Mouse (Mus musculus): Measurements from ENCODE around the gene Cacna1h.
A peak's percentile ranks its signal among the peaks of the same experiment; 100 is the strongest.

Cacna1h gene

GRCm38 (mm10) chr17:25445841-25446240, 12.3 kb upstream of the Cacna1h start:
- no peak for DNase-seq (ENCODE audit: extremely low spot score, low spot score)

GRCm38 (mm10) chr17:25445074-25445473, 11.5 kb upstream of the Cacna1h start:
- no peak for DNase-seq (ENCODE audit: extremely low spot score, low spot score)

- no peak for DNase-seq (ENCODE audit: extremely low spot score, low spot score)
Measured at GRCm38 (mm10) chr17:25442889-25443288, 9.3 kb upstream of the Cacna1h start.

DNA sequence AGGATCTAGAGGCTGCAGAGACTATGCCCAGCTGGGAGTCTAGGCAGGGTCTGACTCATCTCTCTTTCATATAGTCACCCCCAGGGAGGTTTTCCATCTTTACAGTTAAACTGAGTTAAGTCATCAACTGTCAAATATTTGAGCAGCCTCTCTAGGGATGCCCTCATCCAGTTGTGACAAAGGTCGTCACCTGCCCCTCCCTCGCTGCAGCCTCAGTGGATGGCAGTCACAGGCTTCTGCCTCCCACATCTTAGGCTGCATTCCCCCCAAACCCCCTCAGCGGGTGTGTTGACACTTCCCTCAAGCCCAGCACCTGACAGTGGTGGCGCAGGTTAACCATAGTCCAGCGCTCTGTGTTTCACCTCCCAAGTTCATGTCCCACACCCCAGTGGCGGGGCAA, 7.8 kb upstream of the Cacna1h start:
- no peak for DNase-seq (ENCODE audit: extremely low spot score, low spot score)

- DNase-seq (ENCODE audit: extremely low spot score, low spot score) = no peak
Measured at GRCm38 (mm10) chr17:25433223-25433616, 363 bp downstream of the Cacna1h start.

DNA sequence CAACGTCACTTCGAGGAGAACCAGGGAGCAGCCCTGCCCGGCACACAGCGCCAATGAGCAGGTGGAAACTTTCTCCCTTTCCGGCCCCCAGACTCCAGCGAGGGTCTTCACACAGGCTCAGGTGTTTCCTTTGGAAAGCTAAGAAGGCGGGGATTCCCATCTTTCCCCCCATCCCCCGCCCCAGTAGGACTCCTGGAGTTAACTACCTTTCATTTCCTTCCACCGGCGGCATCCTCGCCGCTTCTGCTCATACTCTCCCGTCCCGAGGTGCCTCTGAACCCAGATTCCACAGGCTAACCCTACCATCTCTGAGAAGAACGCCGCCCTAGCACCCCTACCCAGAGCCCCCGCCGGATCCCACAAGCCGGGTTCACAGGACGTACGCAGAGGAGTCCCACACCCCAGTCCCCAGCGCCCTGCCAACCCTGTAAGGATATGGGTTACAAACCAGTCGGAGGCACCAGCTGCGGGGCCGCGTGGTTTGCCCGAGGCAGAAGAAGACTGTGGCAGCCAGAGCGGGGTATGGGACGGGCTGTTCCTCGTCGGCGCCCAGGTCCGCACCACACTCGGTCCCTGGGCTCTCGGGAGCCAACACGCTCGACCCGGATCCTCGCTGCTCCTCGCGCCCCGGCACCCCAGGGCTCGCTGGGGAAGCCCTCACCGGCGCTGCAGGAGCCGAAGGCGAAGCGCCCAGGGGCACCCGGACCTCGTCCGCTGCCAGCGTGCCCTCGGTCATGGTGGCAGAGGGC, 976 bp downstream of the Cacna1h start:
- peak; percentile 61 for DNase-seq (ENCODE audit: extremely low spot score, low spot score)

DNA sequence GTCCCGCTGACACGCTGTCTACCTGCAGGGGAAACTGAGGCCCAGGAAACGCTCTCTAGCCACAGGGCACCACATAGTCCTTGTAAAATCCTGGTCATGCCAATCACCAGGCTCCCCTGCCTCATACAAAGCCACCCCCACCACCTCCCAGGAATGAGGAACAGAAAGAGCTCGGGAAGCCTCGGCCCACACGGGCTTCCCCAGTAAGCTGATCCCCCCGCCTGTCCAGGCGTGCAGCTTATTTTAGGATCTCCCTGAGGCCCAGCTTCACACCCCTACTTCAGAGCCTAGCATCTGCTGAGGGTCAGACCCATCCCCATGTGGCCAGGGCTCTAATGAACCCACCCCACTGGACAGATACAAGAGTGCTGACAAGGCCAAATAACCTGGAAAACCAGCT, 3.0 kb downstream of the Cacna1h start:
- no peak for DNase-seq (ENCODE audit: extremely low spot score, low spot score)

DNA sequence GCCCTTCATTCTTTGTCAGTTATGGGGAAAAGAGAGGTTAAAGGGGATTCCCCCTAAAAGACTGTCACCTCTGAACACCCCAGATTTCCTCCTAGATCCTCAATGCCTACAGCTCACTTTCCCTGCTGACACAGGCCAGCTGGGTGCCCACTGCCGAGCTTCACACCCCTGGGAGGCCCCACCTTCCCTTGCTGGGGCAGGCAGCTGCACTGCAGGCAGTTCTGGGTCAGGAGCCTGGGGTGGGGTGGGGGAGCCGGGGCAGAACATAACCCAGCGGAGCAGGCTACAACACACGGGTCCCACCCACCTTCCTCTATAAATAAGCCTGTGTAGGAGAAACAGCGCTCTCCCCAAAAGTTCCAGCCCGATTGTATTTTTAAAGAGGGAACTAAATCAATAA, 3.7 kb downstream of the Cacna1h start:
- DNase-seq (ENCODE audit: extremely low spot score, low spot score) = no peak

GRCm38 (mm10) chr17:25429240-25429639, 4.3 kb downstream of the Cacna1h start:
- no peak for DNase-seq (ENCODE audit: extremely low spot score, low spot score)

GRCm38 (mm10) chr17:25427441-25427840, 6.1 kb downstream of the Cacna1h start:
- DNase-seq (ENCODE audit: extremely low spot score, low spot score) = peak; percentile 31

DNA sequence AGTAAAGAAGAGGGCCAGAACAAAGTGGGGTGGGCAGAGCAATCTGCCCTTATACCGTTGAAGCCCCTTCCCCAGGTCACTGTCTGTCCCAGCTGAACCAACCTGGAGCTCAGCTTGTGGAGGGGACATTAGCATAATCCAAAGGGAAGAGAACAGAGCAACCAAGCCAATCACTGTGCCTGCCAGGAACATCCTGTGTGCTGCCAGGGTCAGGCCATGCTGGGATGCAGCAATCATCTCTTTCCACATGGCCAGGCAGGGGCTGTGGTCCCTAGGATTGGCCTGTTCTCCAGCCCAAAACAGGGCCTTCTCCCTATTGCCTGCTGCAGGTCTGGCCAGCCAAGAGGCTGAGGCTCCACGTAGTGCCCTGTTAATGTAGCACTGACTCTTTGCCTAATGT, 7.6 kb downstream of the Cacna1h start:
- DNase-seq (ENCODE audit: extremely low spot score, low spot score) = no peak

GRCm38 (mm10) chr17:25424526-25425080, 9.0 kb downstream of the Cacna1h start:
- no peak for DNase-seq (ENCODE audit: extremely low spot score, low spot score)

DNA sequence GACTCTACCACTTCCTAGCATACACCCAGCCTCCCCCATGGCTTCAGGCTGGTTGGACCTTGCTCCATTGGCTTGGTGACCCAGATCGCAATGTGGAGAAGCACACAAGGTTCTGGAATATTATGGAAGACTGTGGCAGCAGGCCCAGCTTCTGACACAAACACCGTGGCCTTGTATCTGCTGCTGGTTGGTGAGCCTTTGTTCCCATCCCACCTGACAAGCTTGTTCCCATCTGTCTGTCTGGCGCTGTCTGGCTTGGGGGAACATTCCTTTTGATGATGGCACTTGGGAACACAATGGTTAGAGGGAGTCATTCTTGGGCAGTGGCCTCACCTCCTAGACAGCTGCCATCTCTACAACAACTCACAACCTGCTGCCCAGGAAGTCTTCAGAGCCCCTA, 12.6 kb downstream of the Cacna1h start:
- no peak for DNase-seq (ENCODE audit: extremely low spot score, low spot score)

GRCm38 (mm10) chr17:25418926-25419325, 14.7 kb downstream of the Cacna1h start:
- DNase-seq (ENCODE audit: extremely low spot score, low spot score) = no peak

GRCm38 (mm10) chr17:25417990-25418389, 15.6 kb downstream of the Cacna1h start:
- DNase-seq (ENCODE audit: extremely low spot score, low spot score) = no peak

DNA sequence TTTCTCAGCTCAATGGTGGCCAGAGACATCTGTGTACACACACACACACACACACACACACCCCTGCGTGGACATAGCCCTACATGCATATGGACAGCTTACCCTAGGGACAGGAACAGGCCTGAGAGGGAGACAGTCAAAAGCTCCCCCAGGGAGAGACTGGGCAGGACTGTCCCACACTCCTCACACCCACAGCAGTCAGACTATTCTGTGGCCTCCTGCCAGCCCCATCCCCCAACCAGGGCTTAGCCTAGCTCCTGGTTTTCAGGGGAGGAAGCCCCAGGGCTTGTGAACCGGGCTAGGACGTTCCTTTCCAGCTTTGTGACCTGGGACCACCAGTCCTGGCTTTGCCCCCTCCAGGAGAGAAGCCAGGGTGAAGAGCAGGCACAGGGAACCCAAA, 17.4 kb downstream of the Cacna1h start:
- DNase-seq (ENCODE audit: extremely low spot score, low spot score) = no peak

DNA sequence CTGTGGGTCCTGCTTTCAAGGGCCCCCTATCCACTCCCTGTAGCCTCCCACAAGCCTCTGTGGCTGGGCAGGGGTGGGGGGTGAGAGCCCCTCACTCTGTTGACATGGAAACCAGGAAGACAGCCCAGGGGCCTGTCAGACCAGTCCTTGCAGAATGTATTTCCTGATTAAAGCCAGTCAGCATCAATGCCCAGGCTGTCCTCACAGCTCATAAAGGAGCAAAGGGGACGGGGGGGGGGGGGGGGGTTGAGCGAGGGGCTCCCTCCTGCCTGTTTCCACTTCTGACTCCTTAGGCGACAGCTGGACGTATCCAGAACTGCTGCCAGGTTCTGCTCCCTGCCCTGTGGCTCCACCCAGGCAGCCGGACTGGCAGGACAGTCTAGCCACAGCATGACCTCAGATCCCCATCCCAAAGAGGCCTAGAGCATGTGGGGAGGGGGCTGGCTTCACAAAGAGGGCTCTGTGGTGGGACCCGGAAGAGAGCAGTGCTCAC, 18.1 kb downstream of the Cacna1h start:
- peak; percentile 53 for DNase-seq (ENCODE audit: extremely low spot score, low spot score)

GRCm38 (mm10) chr17:25414917-25415316, 18.7 kb downstream of the Cacna1h start:
- DNase-seq (ENCODE audit: extremely low spot score, low spot score) = no peak

DNA sequence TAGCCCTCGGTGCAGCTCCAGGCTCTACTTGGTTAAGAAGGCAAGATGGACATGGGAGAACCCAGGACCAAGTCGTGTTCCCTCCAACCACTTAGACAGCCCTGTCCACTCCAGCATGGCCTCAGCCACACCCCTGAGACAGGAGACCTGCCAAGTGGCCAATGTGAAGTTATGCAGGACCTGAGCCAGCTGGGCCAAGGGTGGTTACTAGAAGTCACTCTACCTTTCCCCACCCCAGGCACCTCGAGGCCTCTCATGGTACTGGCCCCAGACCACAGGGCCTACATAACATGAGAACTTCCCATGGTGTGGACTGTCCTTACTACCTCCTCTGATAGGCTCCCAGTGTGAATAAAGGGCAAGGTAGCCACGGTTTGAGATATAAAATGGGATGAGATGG, 19.4 kb downstream of the Cacna1h start:
- no peak for DNase-seq (ENCODE audit: extremely low spot score, low spot score)

DNA sequence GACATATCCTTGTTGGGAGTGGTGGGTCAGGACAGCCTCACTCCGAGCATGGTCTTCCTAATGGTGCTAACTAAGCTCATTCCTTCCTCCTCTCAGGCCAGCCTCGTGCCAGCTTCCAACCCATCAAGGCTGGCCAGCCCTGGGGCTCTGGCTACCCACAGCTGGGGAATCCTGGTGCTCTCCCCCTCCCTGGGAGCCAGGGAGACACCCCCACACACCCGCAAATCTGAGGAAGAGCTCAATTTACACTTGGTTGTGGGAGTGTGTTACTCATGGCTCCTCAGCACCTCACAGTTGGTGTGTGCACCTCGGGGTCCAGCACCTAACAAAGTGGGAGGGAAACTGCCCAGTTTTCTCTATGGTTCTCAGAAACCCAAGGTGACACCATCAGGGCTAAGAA, 22.3 kb downstream of the Cacna1h start:
- DNase-seq (ENCODE audit: extremely low spot score, low spot score) = no peak

DNA sequence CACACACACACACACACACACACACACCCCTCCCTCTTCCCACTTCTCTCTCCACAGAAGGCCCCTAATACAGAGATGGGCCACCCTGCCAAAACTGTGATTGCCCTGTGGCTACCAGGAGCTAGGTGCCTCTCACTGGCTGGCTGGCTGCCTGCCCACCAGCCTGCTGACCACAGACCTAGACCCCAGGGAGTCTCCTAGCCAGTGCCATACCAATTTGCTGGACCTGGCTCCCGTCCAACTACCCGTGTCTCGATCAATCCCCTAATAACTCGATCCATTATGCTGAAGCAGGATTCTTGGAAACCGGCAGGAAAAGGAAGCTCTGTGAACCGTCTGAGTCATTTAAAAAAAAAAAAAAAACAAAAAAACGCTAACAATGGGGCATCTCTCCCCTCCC, 22.8 kb downstream of the Cacna1h start:
- DNase-seq (ENCODE audit: extremely low spot score, low spot score) = no peak

DNA sequence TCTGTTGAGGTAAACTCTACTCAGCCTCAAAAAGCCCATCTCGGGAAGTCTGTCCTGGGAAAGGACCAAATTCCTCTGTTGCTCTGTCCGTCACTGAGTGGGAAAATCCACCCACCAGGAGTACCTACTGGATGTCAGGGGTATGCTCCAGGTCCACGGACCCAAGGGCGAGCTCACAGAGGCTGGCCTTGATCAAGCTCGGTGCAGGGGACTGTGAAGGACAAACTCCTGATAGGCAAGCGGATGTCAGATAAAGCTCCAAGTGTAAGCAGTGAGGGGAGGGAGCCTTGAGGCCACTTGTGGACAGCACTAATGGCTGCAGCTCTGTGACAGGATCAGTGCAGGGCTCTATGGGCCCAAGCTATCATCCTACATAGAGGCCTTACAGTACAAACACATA, 23.4 kb downstream of the Cacna1h start:
- DNase-seq (ENCODE audit: extremely low spot score, low spot score) = no peak

DNA sequence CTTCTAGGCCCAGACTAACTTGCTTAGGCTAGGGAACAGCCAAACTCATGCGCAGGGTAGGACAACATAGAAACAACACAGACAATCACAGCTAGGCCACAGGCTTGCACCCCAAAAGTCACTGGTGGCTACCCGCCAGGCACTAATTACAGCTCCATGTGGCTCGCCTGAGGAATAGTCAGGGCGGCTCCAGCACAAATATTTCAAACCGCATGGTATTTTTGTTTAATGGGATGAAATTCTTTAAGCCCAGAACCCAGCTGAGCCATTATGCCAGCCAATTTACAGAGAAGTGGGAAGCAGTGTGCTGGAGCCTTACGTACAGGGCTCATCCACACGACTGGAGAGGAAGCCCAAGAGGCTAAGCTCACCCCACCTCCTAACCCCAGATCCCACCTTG, 24.0 kb downstream of the Cacna1h start:
- no peak for DNase-seq (ENCODE audit: extremely low spot score, low spot score)

All from neural tube, embryonic 10.5 days (tissue).